Mouse (Mus musculus): ENCODE measurements around the gene Fam50a.
A peak's percentile ranks its signal among the peaks of the same experiment; 100 is the strongest.

Gene Fam50a

GRCm38 (mm10) chrX:74312540-74313464 is at the start of gene Fam50a:
Gene Fam50a (plus strand): TSS chrX:74313033.
- DNase-seq (ENCODE audit: low read depth, low spot score), result peak; percentile 75

GRCm38 (mm10) chrX:74269736-74270061 is 43.1 kb upstream of the Fam50a start:
- DNase-seq (ENCODE audit: low read depth, low spot score), result no peak

- peak; percentile 97 for DNase-seq (ENCODE audit: low read depth, low spot score)
These were observed 42.6 kb upstream of the Fam50a start, which contains the start of gene Rpl10 for GRCm38 (mm10) chrX:74270062-74270901. Gene Rpl10 (plus strand): TSS chrX:74270812.

- peak; percentile 40 for DNase-seq (ENCODE audit: low read depth, low spot score)
These were observed 41.8 kb upstream of the Fam50a start for GRCm38 (mm10) chrX:74270902-74271551.

- no peak for DNase-seq (ENCODE audit: low read depth, low spot score)
These were observed 39.2 kb upstream of the Fam50a start for GRCm38 (mm10) chrX:74273422-74274322.

GRCm38 (mm10) chrX:74277916-74278315 is 34.9 kb upstream of the Fam50a start:
- no peak for DNase-seq (ENCODE audit: low read depth, low spot score)

GRCm38 (mm10) chrX:74281041-74281731 is 31.6 kb upstream of the Fam50a start:
- no peak for DNase-seq (ENCODE audit: low read depth, low spot score)

GRCm38 (mm10) chrX:74281732-74282394 is 31.0 kb upstream of the Fam50a start, which contains the start of the genes Taz and Dnase1l1:
Gene Taz (plus strand): TSS chrX:74281912.
Gene Dnase1l1 (minus strand): TSS chrX:74282337.
- DNase-seq (ENCODE audit: low read depth, low spot score), result peak; percentile 58

GRCm38 (mm10) chrX:74282395-74283091 is 30.3 kb upstream of the Fam50a start:
- peak; percentile 78 for DNase-seq (ENCODE audit: low read depth, low spot score)

GRCm38 (mm10) chrX:74283092-74283437 is 29.8 kb upstream of the Fam50a start:
- no peak for DNase-seq (ENCODE audit: low read depth, low spot score)

GRCm38 (mm10) chrX:74293431-74293830 is 19.4 kb upstream of the Fam50a start:
- DNase-seq (ENCODE audit: low read depth, low spot score), result no peak

GRCm38 (mm10) chrX:74296538-74297448 is 16.0 kb upstream of the Fam50a start, which contains the start of gene Atp6ap1:
Gene Atp6ap1 (plus strand): TSS chrX:74297097.
- DNase-seq (ENCODE audit: low read depth, low spot score), result peak; percentile 91

GRCm38 (mm10) chrX:74298348-74298747 is 14.5 kb upstream of the Fam50a start:
- no peak for DNase-seq (ENCODE audit: low read depth, low spot score)

GRCm38 (mm10) chrX:74299721-74300120 is 13.1 kb upstream of the Fam50a start:
- DNase-seq (ENCODE audit: low read depth, low spot score), result no peak

- DNase-seq (ENCODE audit: low read depth, low spot score), result peak; percentile 72
These were observed 7.7 kb upstream of the Fam50a start, which contains the start of gene Gdi1 for GRCm38 (mm10) chrX:74304867-74305700. Gene Gdi1 (plus strand): TSS chrX:74304998.

- DNase-seq (ENCODE audit: low read depth, low spot score), result peak; percentile 69
These were observed 15.9 kb downstream of the Fam50a start, which contains the start of gene Plxna3 for GRCm38 (mm10) chrX:74328725-74329161. Gene Plxna3 (plus strand): TSS chrX:74329066.

- DNase-seq (ENCODE audit: low read depth, low spot score), result no peak
These were observed 16.4 kb downstream of the Fam50a start for GRCm38 (mm10) chrX:74329215-74329671.
